Mouse (Mus musculus): ENCODE data around the gene Tmem125. TPM values are rescaled to one million over a fixed set of nuclear protein-coding genes. Genes with fewer than 3 reads are reported as not detected.
"Not testable (repeated sequence)": the region's sequence is repeated elsewhere in the genome, so short reads cannot be mapped to it uniquely, and the experiment has no call there.

Tmem125 gene
- polyA plus RNA-seq, 1 experiment from 2014 or later = not detected

DNA sequence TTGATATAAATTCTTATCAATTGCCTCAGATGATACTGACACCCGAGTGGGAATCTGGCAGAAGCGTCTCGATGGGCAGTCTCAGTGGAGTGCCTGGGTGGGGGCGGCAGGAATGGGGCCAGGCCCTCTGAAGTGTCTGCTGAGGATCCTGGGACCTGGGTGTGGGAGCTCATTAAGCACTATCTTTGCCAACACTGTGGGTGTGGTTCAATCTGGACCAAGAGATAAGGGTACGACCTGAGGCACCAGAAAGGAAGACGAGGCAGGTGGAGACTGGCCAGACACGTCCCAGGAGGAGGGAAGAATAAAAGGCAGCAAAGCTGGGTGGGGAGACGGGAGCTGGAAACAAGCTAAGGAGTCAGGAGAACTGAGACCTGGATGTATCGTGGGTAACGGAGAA is 24.9 kb upstream of the Tmem125 start:
- Histone ChIP-seq H3K9me3 (ENCODE audit: control insufficient read depth, low read length) (no peaks in the 10 kb centered on the region), H3K9ac (no peak overlapping the region), H3K4me2 (replicated peaks) (no peak overlapping the region), H3K27ac (no peak overlapping the region), H3K27me3 (ENCODE audit: control insufficient read depth, insufficient read depth, low read length) (no peaks in the 10 kb centered on the region), H3K4me3 (replicated peaks; ENCODE audit: low read length) (no peak overlapping the region), H3K4me1 (replicated peaks; ENCODE audit: control insufficient read depth, insufficient read depth, low read length) (no peaks in the 10 kb centered on the region), H3K36me3 (replicated peaks; ENCODE audit: control insufficient read depth, insufficient read depth) (no peaks in the 10 kb centered on the region)
- DNase-seq (ENCODE audit: low spot score) (no peak), ATAC-seq (ENCODE audit: low FRiP score) (no peak)
- 71% methylated on average over 10 of the region's 10 CpGs for WGBS

DNA sequence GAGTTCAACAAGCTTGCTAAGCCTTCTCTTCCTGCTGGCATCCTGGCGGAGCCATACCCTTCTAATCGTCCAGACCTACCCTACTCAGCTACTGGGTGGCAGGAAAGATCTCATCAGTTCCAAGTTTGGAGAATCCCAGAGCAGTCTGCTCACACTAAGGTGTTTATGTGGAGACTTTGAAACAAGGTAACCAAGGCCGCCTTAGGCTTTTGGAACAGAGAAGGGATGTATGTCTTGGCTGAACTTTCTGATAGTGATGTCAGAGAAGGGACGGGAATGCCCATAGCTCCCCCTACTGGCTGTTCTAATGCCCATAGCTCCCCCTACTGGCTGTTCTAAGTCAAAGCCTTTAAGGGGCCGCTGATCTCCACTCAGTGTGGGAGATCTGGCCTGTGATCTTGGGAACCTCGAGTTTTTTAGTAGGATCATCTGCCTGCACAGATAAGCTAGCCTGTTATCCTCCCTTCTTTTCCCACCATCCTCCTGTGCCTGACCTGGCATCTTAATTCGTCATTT is 22.4 kb upstream of the Tmem125 start:
- Histone ChIP-seq H3K4me3 (replicated peaks; ENCODE audit: low read length) (no peak overlapping the region), H3K9ac (no peak overlapping the region), H3K27ac (no peak overlapping the region), H3K4me2 (replicated peaks) (no peak overlapping the region), H3K27me3 (ENCODE audit: control insufficient read depth, insufficient read depth, low read length) (no peaks in the 10 kb centered on the region), H3K9me3 (ENCODE audit: control insufficient read depth, low read length) (no peaks in the 10 kb centered on the region), H3K4me1 (replicated peaks; ENCODE audit: control insufficient read depth, insufficient read depth, low read length) (no peaks in the 10 kb centered on the region), H3K36me3 (replicated peaks; ENCODE audit: control insufficient read depth, insufficient read depth) (no peaks in the 10 kb centered on the region)
- ATAC-seq (ENCODE audit: low FRiP score) (no peak), DNase-seq (ENCODE audit: low spot score) (peak; percentile 55)
- WGBS = 39% methylated on average over 7 of the region's 7 CpGs

DNA sequence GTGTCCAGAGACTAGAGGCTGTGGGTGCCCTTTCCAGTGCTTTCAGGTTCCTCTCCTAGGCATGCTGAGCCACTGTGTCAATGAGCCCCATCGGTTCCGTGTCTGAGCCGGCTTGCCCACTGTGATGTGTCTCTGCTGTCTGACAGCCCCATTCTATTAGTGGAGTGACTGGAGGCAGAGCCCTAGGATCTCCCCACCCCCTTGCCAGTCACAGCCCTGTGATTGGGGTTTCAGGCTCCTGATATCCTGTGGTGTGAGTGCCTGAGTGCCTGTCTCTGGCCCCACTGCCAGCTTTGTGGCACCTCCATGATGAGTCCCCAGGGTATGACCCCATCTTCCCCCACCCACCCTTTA is 21.1 kb upstream of the Tmem125 start:
- Histone ChIP-seq H3K4me1 (replicated peaks; ENCODE audit: control insufficient read depth, insufficient read depth, low read length) (no peaks in the 10 kb centered on the region), H3K36me3 (replicated peaks; ENCODE audit: control insufficient read depth, insufficient read depth) (no peaks in the 10 kb centered on the region), H3K4me2 (replicated peaks) (no peak overlapping the region), H3K27ac (no peak overlapping the region), H3K27me3 (ENCODE audit: control insufficient read depth, insufficient read depth, low read length) (no peaks in the 10 kb centered on the region), H3K9ac (no peak overlapping the region), H3K9me3 (ENCODE audit: control insufficient read depth, low read length) (no peaks in the 10 kb centered on the region), H3K4me3 (replicated peaks; ENCODE audit: low read length) (no peak overlapping the region)
- DNase-seq (ENCODE audit: low spot score) (no peak), ATAC-seq (ENCODE audit: low FRiP score) (no peak)
- 29% methylated on average over 3 of the region's 3 CpGs for WGBS

DNA sequence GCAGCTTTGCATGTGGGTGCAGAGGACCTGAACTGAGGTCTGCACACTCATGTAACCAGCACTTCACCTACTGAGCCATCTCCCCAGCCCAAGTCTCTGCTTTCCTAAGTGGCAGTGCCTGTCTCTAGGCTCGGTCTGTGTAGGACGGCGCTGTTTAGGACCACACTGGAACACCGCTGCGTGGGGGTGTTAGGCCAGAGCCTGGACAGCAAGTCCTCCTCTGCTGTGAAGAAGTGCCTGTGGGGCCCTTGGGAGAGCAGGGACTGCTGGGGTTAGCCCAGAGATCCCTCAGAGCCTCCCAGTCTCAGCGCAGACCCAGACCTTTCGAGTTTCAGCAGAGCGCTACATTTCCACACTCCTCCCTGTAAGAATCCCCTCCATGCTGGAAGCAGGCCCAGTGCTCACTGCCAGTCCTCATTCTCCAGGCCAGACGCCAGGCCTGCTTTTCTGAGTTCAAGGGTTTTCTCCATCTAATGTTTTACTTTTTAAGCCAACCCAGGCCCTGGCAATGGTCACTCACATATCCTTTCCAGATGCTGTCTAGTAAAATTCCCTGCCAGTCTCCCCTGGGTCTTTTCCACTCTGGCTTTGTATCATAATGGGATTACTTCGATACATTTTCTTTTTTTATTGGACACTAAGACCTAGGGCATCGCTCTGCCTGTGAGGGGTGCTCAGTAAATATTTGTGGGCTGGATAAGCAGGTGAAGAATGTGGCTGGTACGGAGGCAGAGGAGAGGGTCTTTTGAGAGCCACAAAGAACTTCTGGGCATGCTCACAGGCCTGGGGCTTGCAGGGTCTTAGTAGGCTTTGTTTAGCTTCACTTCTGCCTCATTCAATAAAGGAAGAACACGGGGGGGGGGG is 20.4 kb upstream of the Tmem125 start:
- no peaks in the 10 kb centered on the region for H3K4me1 ChIP-seq (replicated peaks; ENCODE audit: control insufficient read depth, insufficient read depth, low read length)
- H3K36me3 ChIP-seq (replicated peaks; ENCODE audit: control insufficient read depth, insufficient read depth) = no peaks in the 10 kb centered on the region
- WGBS = 73% methylated on average over 13 of the region's 13 CpGs
- DNase-seq (ENCODE audit: low spot score) (peak; percentile 35), ATAC-seq (ENCODE audit: low FRiP score) (no peak)
- no peak overlapping the region for H3K9ac ChIP-seq
- H3K9me3 ChIP-seq (ENCODE audit: control insufficient read depth, low read length) = no peaks in the 10 kb centered on the region
- H3K27me3 ChIP-seq (ENCODE audit: control insufficient read depth, insufficient read depth, low read length) = no peaks in the 10 kb centered on the region
- H3K27ac ChIP-seq = no peak overlapping the region
- H3K4me2 ChIP-seq (replicated peaks) = no peak overlapping the region
- no peak overlapping the region for H3K4me3 ChIP-seq (replicated peaks; ENCODE audit: low read length)

DNA sequence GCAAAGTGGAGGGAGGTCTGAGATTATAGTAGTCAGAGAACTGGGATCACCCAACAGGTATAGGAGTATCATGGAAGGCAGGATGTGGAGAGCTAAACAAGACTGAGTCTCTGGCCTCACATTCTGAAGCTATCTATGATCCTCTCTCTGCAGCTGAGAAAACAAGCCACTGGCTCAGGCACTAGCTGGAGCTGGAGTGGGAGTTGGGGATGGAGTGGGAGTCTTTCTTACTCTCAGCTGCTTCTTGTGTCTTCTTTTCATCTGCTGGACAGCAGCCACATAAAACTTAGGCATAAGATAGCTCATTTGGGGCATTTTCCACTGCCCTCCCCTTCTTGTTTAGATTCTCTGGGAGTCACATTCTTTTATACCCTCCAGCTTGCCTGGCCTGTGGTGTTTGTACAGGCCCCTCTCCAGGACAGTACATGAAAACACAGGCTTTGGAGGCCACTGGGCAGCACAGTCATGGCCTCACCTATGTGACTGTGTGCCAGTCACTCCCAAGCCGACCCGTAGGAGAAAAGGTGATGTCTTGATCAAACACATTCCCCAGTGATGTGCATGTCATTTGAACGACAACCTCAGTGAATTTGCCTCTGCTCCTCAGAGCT is 9.3 kb upstream of the Tmem125 start:
- WGBS = 85% methylated on average over 3 of the region's 3 CpGs
- no peak overlapping the region for H3K4me3 ChIP-seq (replicated peaks; ENCODE audit: low read length)
- no peaks in the 10 kb centered on the region for H3K36me3 ChIP-seq (replicated peaks; ENCODE audit: control insufficient read depth, insufficient read depth)
- H3K4me2 ChIP-seq (replicated peaks) = no peak overlapping the region
- H3K4me1 ChIP-seq (replicated peaks; ENCODE audit: control insufficient read depth, insufficient read depth, low read length) = no peaks in the 10 kb centered on the region
- ATAC-seq (ENCODE audit: low FRiP score) = no peak
- no peak overlapping the region for H3K9ac ChIP-seq
- no peaks in the 10 kb centered on the region for H3K27me3 ChIP-seq (ENCODE audit: control insufficient read depth, insufficient read depth, low read length)
- no peaks in the 10 kb centered on the region for H3K9me3 ChIP-seq (ENCODE audit: control insufficient read depth, low read length)
- DNase-seq (ENCODE audit: low spot score) = no peak
- H3K27ac ChIP-seq = no peak overlapping the region

DNA sequence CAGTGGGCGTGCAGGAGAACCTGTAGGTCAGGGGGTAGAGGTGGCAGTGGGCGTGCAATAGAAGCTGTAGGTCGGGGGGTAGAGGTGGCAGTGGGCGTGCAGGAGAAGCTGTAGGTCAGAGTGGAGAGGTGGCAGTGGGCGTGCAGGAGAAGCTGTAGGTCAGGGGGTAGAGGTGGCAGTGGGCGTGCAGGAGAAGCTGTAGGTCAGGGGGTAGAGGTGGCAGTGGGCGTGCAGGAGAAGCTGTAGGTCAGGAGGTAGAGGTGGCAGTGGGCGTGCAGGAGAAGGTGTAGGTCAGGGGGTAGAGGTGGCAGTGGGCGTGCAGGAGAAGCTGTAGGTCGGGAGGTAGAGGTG is 4.3 kb upstream of the Tmem125 start:
- peak; percentile 60 for DNase-seq (ENCODE audit: low spot score)

DNA sequence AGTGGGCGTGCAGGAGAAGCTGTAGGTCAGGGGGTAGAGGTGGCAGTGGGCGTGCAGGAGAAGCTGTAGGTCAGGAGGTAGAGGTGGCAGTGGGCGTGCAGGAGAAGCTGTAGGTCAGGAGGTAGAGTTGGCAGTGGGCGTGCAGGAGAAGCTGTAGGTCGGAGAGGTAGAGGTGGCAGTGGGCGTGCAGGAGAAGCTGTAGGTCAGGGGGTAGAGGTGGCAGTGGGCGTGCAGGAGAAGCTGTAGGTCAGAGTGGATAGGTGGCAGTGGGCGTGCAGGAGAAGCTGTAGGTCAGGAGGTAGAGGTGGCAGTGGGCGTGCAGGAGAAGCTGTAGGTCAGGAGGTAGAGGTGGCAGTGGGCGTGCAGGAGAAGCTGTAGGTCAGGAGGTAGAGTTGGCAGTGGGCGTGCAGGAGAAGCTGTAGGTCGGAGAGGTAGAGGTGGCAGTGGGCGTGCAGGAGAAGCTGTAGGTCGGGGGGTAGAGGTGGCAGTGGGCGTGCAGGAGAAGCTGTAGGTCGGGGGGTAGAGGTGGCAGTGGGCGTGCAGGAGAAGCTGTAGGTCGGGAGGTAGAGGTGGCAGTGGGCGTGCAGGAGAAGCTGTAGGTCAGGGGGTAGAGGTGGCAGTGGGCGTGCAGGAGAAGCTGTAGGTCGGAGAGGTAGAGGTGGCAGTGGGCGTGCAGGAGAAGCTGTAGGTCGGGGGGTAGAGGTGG is 3.7 kb upstream of the Tmem125 start:
- DNase-seq (ENCODE audit: low spot score); H3K36me3 ChIP-seq (replicated peaks; ENCODE audit: control insufficient read depth, insufficient read depth); H3K4me2 ChIP-seq (replicated peaks); H3K4me3 ChIP-seq (replicated peaks; ENCODE audit: low read length); H3K9me3 ChIP-seq (ENCODE audit: control insufficient read depth, low read length); ATAC-seq (ENCODE audit: low FRiP score); H3K27ac ChIP-seq; H3K4me1 ChIP-seq (replicated peaks; ENCODE audit: control insufficient read depth, insufficient read depth, low read length); H3K9ac ChIP-seq; H3K27me3 ChIP-seq (ENCODE audit: control insufficient read depth, insufficient read depth, low read length): not testable (repeated sequence)
- WGBS = 92% methylated on average over 22 of the region's 23 CpGs

More for the DNA sequence above, 4.3 kb upstream of the Tmem125 start:
- H3K9ac ChIP-seq; H3K4me1 ChIP-seq (replicated peaks; ENCODE audit: control insufficient read depth, insufficient read depth, low read length); H3K4me2 ChIP-seq (replicated peaks); H3K36me3 ChIP-seq (replicated peaks; ENCODE audit: control insufficient read depth, insufficient read depth); H3K9me3 ChIP-seq (ENCODE audit: control insufficient read depth, low read length); H3K27ac ChIP-seq; H3K27me3 ChIP-seq (ENCODE audit: control insufficient read depth, insufficient read depth, low read length); ATAC-seq (ENCODE audit: low FRiP score); H3K4me3 ChIP-seq (replicated peaks; ENCODE audit: low read length): not testable (repeated sequence)
- 90% methylated on average over 10 of the region's 10 CpGs for WGBS

DNA sequence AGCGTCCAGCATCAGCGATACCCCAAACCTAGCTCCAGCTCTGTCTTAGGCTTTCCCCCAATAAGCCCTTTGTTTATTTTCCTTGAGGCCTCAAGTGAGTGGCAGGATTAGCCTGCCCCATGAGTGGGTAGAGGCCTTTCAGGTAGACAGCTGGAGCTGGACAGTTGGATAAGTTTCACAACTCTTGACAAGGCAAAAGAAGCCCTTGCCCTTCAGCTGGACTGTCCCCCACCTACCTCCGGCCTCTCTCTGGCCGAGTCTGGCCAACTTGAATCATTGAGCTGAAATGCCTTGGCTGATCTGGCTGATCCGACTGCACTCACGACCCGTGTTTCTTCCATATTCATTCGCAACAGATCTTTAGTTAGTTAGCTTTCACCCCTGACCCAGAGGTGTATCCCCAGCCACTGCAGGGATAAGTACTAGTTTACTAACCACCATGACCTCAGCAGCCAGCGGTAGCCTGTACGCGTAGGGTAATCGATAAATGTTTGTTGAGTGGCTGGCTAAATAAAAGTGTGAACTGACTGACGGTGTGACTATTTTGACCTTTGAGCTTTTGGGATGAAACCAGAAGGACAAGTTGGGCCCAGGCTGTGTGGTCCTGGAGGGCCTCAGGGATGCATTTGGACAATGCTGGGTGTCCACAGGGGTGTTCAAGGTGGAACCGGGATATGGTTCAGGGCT is 740 bp upstream of the Tmem125 start:
- Histone ChIP-seq H3K9ac (no peak overlapping the region), H3K27ac (no peak overlapping the region), H3K4me1 (replicated peaks; ENCODE audit: control insufficient read depth, insufficient read depth, low read length) (peaks cover 4% of the 10 kb centered on the region; the same call in 1 of the 2 replicates), H3K9me3 (ENCODE audit: control insufficient read depth, low read length) (no peaks in the 10 kb centered on the region), H3K36me3 (replicated peaks; ENCODE audit: control insufficient read depth, insufficient read depth) (no peaks in the 10 kb centered on the region), H3K4me2 (replicated peaks) (no peak overlapping the region; the same call in 1 of the 2 replicates), H3K4me3 (replicated peaks; ENCODE audit: low read length) (no peak overlapping the region), H3K27me3 (ENCODE audit: control insufficient read depth, insufficient read depth, low read length) (0 out of 2 replicates have a peak, but pooled peaks cover 12% of the 10 kb centered on the region)
- DNase-seq (ENCODE audit: low spot score) (no peak), ATAC-seq (ENCODE audit: low FRiP score) (no peak)
- WGBS = 75% methylated on average over 14 of the region's 14 CpGs

DNA sequence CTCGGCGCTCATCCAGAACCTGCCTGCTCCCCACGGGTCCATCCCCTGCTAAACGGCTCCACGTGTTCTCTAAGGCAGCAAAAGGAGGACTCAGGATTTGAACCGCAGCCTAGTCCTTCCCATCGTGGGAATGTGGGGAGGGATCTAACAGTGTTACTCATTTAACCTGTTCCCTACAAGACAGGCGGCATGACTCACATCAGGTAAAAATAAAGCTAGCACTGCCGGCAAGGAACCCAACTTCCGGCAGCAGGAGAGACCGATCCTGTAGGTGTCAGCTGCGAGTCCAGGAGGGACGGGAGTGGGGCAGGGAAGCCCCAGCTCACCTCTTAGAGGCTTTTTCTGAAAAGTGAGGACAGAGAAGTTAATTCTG is 700 bp downstream of the Tmem125 start:
- ATAC-seq (ENCODE audit: low FRiP score) = no peak

More for the DNA sequence above, 700 bp downstream of the Tmem125 start:
- H3K4me2 ChIP-seq (replicated peaks) = peak overlapping the region; percentile 55
- H3K9me3 ChIP-seq (ENCODE audit: control insufficient read depth, low read length) = no peaks in the 10 kb centered on the region
- no peaks in the 10 kb centered on the region for H3K36me3 ChIP-seq (replicated peaks; ENCODE audit: control insufficient read depth, insufficient read depth)
- no peak overlapping the region for H3K27ac ChIP-seq
- peaks cover 4% of the 10 kb centered on the region; the same call in 1 of the 2 replicates for H3K4me1 ChIP-seq (replicated peaks; ENCODE audit: control insufficient read depth, insufficient read depth, low read length)
- DNase-seq (ENCODE audit: low spot score) = no peak
- H3K4me3 ChIP-seq (replicated peaks; ENCODE audit: low read length) = peak overlapping the region; percentile 29
- 22% methylated on average over 13 of the region's 13 CpGs for WGBS
- H3K9ac ChIP-seq = no peak overlapping the region
- H3K27me3 ChIP-seq (ENCODE audit: control insufficient read depth, insufficient read depth, low read length) = 0 out of 2 replicates have a peak, but pooled peaks cover 12% of the 10 kb centered on the region

Data from hindbrain, embryonic 14.5 days (tissue).